Mouse (Mus musculus) embryonic facial prominence, embryonic 14.5 days (tissue): ENCODE results near the gene Cd81. TPM values are rescaled to one million over a fixed set of nuclear protein-coding genes. Genes with fewer than 3 reads are reported as not detected.

ENCODE experiments used
- ATAC-seq: fragments of 200-750 bp; cut with Nextera tagmentation; 2 replicates; pipeline ENCODE4 v1.8.0; 2017; ENCODE audit warnings: low read depth, moderate number of reproducible peaks, moderate TSS enrichment
- DNase-seq: peaks from one replicate; pipeline ENCODE4 v3.0.0-alpha.2; 2015; ENCODE audit warnings: low spot score
- H3K27ac ChIP-seq: fragments of 300-500 bp; sonication (generic); replicated peaks from 2 replicates; pipeline ENCODE4 v1.5.1; 2014; ENCODE audit warnings: low read depth, mild to moderate bottlenecking, low read length, moderate library complexity
- H3K27me3 ChIP-seq: fragments of 300-500 bp; sonication (generic); replicated peaks from 2 replicates; pipeline ENCODE4 v1.6.1; 2014; ENCODE audit warnings: low read length; ENCODE audit not compliant: control insufficient read depth, insufficient read depth
- H3K36me3 ChIP-seq: fragments of 300-500 bp; sonication (generic); 2 replicates; pipeline ENCODE4 v1.6.1; 2014; ENCODE audit warnings: low read length, mixed read lengths; ENCODE audit not compliant: control insufficient read depth, insufficient read depth
- H3K4me1 ChIP-seq: fragments of 300-500 bp; sonication (generic); 2 replicates; pipeline ENCODE4 v1.6.1; 2014; ENCODE audit warnings: antibody characterized with exemption, low read length; ENCODE audit not compliant: control insufficient read depth, insufficient read depth
- H3K4me2 ChIP-seq: fragments of 300-500 bp; sonication (generic); 2 replicates; pipeline ENCODE4 v1.6.1; 2014; ENCODE audit warnings: low read depth, mild to moderate bottlenecking, low read length, moderate library complexity, mixed read lengths
- H3K4me3 ChIP-seq: fragments of 300-500 bp; sonication (generic); 2 replicates; pipeline ENCODE4 v1.5.1; 2014; ENCODE audit warnings: low read depth, mild to moderate bottlenecking, low read length
- H3K9ac ChIP-seq: fragments of 300-500 bp; sonication (generic); 2 replicates; pipeline ENCODE4 v1.6.1; 2014; ENCODE audit warnings: low read depth, mild to moderate bottlenecking, low read length, moderate library complexity, mixed read lengths
- H3K9me3 ChIP-seq: fragments of 300-500 bp; sonication (generic); 2 replicates; pipeline ENCODE4 v1.6.1; 2016; ENCODE audit warnings: low read length; ENCODE audit not compliant: control insufficient read depth
- WGBS: fragments of 180-500 bp; shearing (Covaris S2); extraction: QIAGEN DNeasy Blood & Tissue Kit; methylation state at CpG from one replicate; pipeline ENCODE4 v1.1.7; 2014; 5-methylcytosine and 5-hydroxymethylcytosine counted together
- polyA plus RNA-seq: library from polyadenylated mRNA; unstranded; fragments of >200 nt; fragmentation: Nextera tagmentation; extraction: Ambion mirVana; gene quantifications from 2 replicates; pipeline ENCODE4 v1.2.1, GENCODE M21; 2014

Gene Cd81
- 635 and 636 TPM in 2 replicates for polyA plus RNA-seq

GRCm38 (mm10) chr7:143052626-143053007, at the start of gene Cd81:
TSS of gene Cd81 (plus strand) at chr7:143052739.
- H3K4me2 ChIP-seq: peak within 1 kb of the TSS; percentile 63
- peak within 1 kb of the TSS; percentile 73 for H3K4me3 ChIP-seq
- no peaks in the 10 kb centered on the region for H3K9me3 ChIP-seq
- ATAC-seq (peak; percentile 87), DNase-seq (peak; percentile 92)
- peak within 1 kb of the TSS; percentile 86 for H3K9ac ChIP-seq
- peak within 1 kb of the TSS; percentile 88 for H3K27ac ChIP-seq
- peaks cover 20% of the 10 kb centered on the region; the same call in 1 of the 2 replicates for H3K36me3 ChIP-seq
- WGBS: 0% methylated on average over 25 of the region's 37 CpGs
- no peaks in the 10 kb centered on the region for H3K27me3 ChIP-seq
- H3K4me1 ChIP-seq: peaks cover 37% of the 10 kb centered on the region

DNA sequence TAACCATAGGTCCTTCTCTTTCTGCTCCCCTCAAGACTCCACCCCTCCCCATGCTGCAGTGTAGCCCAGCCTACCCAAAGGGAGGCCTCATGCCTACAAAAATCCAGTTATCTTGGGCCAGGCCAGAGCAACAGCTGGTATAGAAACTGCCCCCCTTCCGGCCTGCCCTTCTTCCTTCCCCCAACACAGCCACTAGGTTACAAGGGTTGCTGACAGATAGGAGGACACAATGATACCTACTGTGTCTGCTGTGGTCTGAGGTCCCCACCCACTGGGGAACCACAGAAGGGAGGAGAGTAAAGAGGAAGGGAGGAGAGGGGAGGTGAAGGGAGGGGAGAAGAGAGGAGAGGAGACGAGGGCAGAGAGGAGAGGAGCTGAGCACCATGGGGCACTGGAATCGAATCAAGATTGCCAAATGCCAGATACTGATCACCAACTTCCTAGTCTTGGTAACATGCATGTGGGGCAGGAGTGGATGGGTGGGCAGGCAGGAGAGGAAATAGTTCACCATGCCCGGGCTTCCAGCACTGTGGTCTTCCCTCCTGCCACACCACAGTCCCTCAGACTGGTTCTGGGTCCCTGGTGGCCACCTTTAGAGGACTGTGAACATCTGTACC, 47.7 kb upstream of the Cd81 start, which contains the start of gene Tspan32:
Gene Tspan32 (plus strand): TSS at position 320 of the 617 bp plus-strand sequence.
- no peaks in the 10 kb centered on the region for H3K27me3 ChIP-seq
- no peak for DNase-seq
- H3K4me3 ChIP-seq: no peak within 1 kb of the TSS
- no peak within 1 kb of the TSS for H3K27ac ChIP-seq
- ATAC-seq: no peak
- peaks cover 15% of the 10 kb centered on the region for H3K4me1 ChIP-seq
- no peak within 1 kb of the TSS for H3K4me2 ChIP-seq
- H3K9ac ChIP-seq: 0 out of 2 replicates have a peak within 1 kb of the TSS, but pooled peaks have one; percentile 5
- 73% methylated on average over 4 of the region's 4 CpGs for whole genome bisulfite sequencing
- H3K9me3 ChIP-seq: no peaks in the 10 kb centered on the region
- H3K36me3 ChIP-seq: no peaks in the 10 kb centered on the region

GRCm38 (mm10) chr7:143005344-143006096, 47.0 kb upstream of the Cd81 start:
- 0 out of 2 replicates have a peak overlapping the region, but pooled peaks have one; percentile 5 for H3K9ac ChIP-seq
- H3K4me2 ChIP-seq: no peak overlapping the region
- H3K9me3 ChIP-seq: no peaks in the 10 kb centered on the region
- no peak overlapping the region for H3K27ac ChIP-seq
- H3K4me3 ChIP-seq: no peak overlapping the region
- DNase-seq: no peak
- 77% methylated on average over 6 of the region's 6 CpGs for WGBS
- H3K27me3 ChIP-seq: no peaks in the 10 kb centered on the region
- peaks cover 15% of the 10 kb centered on the region for H3K4me1 ChIP-seq
- H3K36me3 ChIP-seq: no peaks in the 10 kb centered on the region
- no peak for ATAC-seq

DNA sequence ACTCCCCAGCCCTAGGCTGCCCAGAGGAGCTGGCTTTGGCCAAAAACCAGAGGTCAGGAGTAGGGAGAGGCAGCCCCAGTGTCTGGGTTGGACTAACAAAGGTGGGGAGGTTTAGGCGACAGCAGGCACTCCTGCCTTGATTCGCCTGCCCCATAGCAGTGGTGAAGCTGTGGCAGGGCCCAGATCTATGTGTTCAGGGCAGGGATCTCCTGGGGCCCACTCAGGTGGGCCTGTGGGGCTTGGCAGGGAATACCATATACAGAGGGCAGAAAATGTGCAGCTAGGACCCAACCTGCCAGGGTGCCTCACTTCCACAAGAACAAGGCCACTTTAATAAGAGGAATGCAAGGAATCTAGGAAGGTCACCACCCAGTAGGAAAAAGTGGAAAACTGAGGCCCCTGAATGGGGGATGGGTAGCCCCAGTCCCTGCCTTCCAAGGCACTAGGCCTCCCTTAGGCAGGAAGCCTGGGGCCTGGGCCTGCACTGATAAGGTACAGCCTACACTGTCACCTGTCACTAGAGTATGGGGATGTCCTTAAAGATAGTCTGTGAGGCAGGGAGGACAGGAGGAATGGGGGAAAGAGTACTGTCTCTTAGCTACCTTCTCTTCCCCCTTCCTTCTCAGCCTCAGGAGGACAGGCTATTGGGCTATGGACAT, 46.3 kb upstream of the Cd81 start:
- Histone ChIP-seq H3K36me3 (no peaks in the 10 kb centered on the region), H3K4me1 (peaks cover 15% of the 10 kb centered on the region), H3K27me3 (no peaks in the 10 kb centered on the region), H3K9ac (0 out of 2 replicates have a peak overlapping the region, but pooled peaks have one; percentile 5), H3K4me2 (no peak overlapping the region), H3K4me3 (no peak overlapping the region), H3K27ac (no peak overlapping the region), H3K9me3 (no peaks in the 10 kb centered on the region)
- 83% methylated on average over 1 of the region's 2 CpGs for WGBS
- no peak for DNase-seq
- ATAC-seq: no peak

- 94% methylated on average over 8 of the region's 8 CpGs for WGBS
- peak overlapping the region; percentile 19; the same call in 1 of the 2 replicates for H3K4me2 ChIP-seq
- H3K27ac ChIP-seq: peak overlapping the region; percentile 97
- H3K4me3 ChIP-seq: no peak overlapping the region
- no peaks in the 10 kb centered on the region for H3K9me3 ChIP-seq
- H3K4me1 ChIP-seq: peaks cover 15% of the 10 kb centered on the region
- peak overlapping the region; percentile 12; the same call in 1 of the 2 replicates for H3K9ac ChIP-seq
- H3K36me3 ChIP-seq: no peaks in the 10 kb centered on the region
- no peak for ATAC-seq
- no peak for DNase-seq
- H3K27me3 ChIP-seq: no peaks in the 10 kb centered on the region
Measured at GRCm38 (mm10) chr7:143006756-143007598, 45.6 kb upstream of the Cd81 start.

- H3K9ac ChIP-seq: peak overlapping the region; percentile 12; the same call in 1 of the 2 replicates
Measured at GRCm38 (mm10) chr7:143007599-143008369, 44.8 kb upstream of the Cd81 start.

GRCm38 (mm10) chr7:143008370-143008926, 44.1 kb upstream of the Cd81 start:
- H3K9ac ChIP-seq: 0 out of 2 replicates have a peak overlapping the region, but pooled peaks have one; percentile 11
- peak; percentile 42 for ATAC-seq
- H3K4me2 ChIP-seq: peak overlapping the region; percentile 35
- DNase-seq: peak; percentile 77
- H3K27me3 ChIP-seq: no peaks in the 10 kb centered on the region
- no peaks in the 10 kb centered on the region for H3K36me3 ChIP-seq
- H3K27ac ChIP-seq: peak overlapping the region; percentile 97
- peaks cover 15% of the 10 kb centered on the region for H3K4me1 ChIP-seq
- H3K9me3 ChIP-seq: no peaks in the 10 kb centered on the region
- WGBS: 37% methylated on average over 7 of the region's 8 CpGs
- H3K4me3 ChIP-seq: no peak overlapping the region

More at GRCm38 (mm10) chr7:143007599-143008369, 44.8 kb upstream of the Cd81 start:
- ATAC-seq (peak; percentile 87), DNase-seq (peak; percentile 94)
- H3K9me3 ChIP-seq: no peaks in the 10 kb centered on the region
- H3K4me2 ChIP-seq: peak overlapping the region; percentile 35
- H3K4me3 ChIP-seq: no peak overlapping the region
- H3K36me3 ChIP-seq: no peaks in the 10 kb centered on the region
- H3K27me3 ChIP-seq: no peaks in the 10 kb centered on the region
- H3K27ac ChIP-seq: peak overlapping the region; percentile 97
- H3K4me1 ChIP-seq: peaks cover 15% of the 10 kb centered on the region
- whole genome bisulfite sequencing: 35% methylated on average over 17 of the region's 17 CpGs
